In genomic region chr6:117840686-117841510, GRCm38 (mm10) we compare ENCODE assay signal across 8 mouse cellular contexts. TPM values are rescaled to one million over a fixed set of nuclear protein-coding genes. Genes with fewer than 3 reads are reported as not detected.
A peak's percentile ranks its signal among the peaks of the same experiment; 100 is the strongest.
DNase-seq lines count a peak whose midpoint lies in the region; ATAC-seq and TF ChIP-seq lines count a peak whose summit lies in the region.

Gene Zfp637 (plus strand): TSS chr6:117841180.

- peak; percentile 76 to 81 for DNase-seq in gastrocnemius, adult 8-10 months (ENCODE audit: low spot score in 2 of 2)
- peak; percentile 49 for DNase-seq in hindlimb bud, embryonic 11.5 days (ENCODE audit: extremely low spot score, low read depth, low spot score)
- DNase-seq in left cerebral cortex, adult 8-10 months (ENCODE audit: low spot score in 2 of 2): peak; percentile 84 to 91
- peak; percentile 95 for DNase-seq in right cerebral cortex, postnatal 14 days
- peak; percentile 83 to 91 for DNase-seq in urinary bladder, postnatal 36 days (ENCODE audit: low spot score in 2 of 2)

- H3K36me3 ChIP-seq in megakaryocyte, embryonic 14.5 days (replicated peaks; ENCODE audit: low read length): peaks cover 31% of the 10 kb centered on the region

- peak within 1 kb of the TSS; percentile 97 for H3K4me3 ChIP-seq in cortical plate, adult 2 months (ENCODE audit: insufficient read depth, low read length)
- H3K4me3 ChIP-seq in megakaryocyte, embryonic 14.5 days (replicated peaks): peak within 1 kb of the TSS; percentile 99

- H3K27ac ChIP-seq in cortical plate, adult 2 months (ENCODE audit: insufficient read depth, low read length): peak within 1 kb of the TSS; percentile 96

- H3K27me3 ChIP-seq in megakaryocyte, embryonic 14.5 days (replicated peaks): peaks cover 6% of the 10 kb centered on the region

- peak; percentile 97 for ATAC-seq in activated CD4-positive, CD25-positive, alpha-beta regulatory T cell, adult 4 months

- peaks cover 2% of the 10 kb centered on the region; the same call in 1 of the 2 replicates for H3K4me1 ChIP-seq in cortical plate, adult 2 months (ENCODE audit: control insufficient read depth, insufficient read depth, low read length)
- peaks cover 15% of the 10 kb centered on the region; the same call in 1 of the 2 replicates for H3K4me1 ChIP-seq in megakaryocyte, embryonic 14.5 days

- peak; percentile 42; the same call in 1 of the 2 replicates for TF ChIP-seq POLR2A in cortical plate, adult 2 months (IDR thresholded peaks at IDR 0.05; ENCODE audit: extremely low read depth, insufficient read depth, low read length)

- TF ChIP-seq CTCF in cortical plate, adult 2 months (IDR thresholded peaks at IDR 0.05; ENCODE audit: extremely low read depth, insufficient read depth, low read length): peak; percentile 35; the same call in 1 of the 2 replicates

- H3K9me3 ChIP-seq in megakaryocyte, embryonic 14.5 days: no peaks in the 10 kb centered on the region

RNA-seq across cellular contexts. Expression of gene Zfp637, which starts in this region (rescaled TPM):
- polyA plus RNA-seq in activated CD4-positive, CD25-positive, alpha-beta regulatory T cell, adult 4 months (2017; shearing (Covaris generic)): 10 to 100 TPM; 24.5 to 27.8 TPM
- 66.7 and 74.5 TPM in 2 replicates for polyA plus RNA-seq in cortical plate, adult 2 months (2012; rRNA removed)
- total RNA-seq in gastrocnemius, adult 8-10 months (2022): 10 to 100 TPM; 42.8 to 52.2 (median 43.6) TPM
- total RNA-seq in left cerebral cortex, adult 8-10 months (2022): 10 to 100 TPM; 54.4 to 62.8 (median 57.6) TPM
- 3.1 and 9.3 TPM in 2 replicates for polyA plus RNA-seq in megakaryocyte, embryonic 14.5 days (2012; ENCODE audit: insufficient read depth, low replicate concordance)

Comparison
In these comparisons a context has a peak if more than half of its experiments do, and no peak if none do; other contexts are left out.
1. Peak in every context shown above with its lines: DNase-seq, ATAC-seq, H3K4me3 ChIP-seq and H3K27ac ChIP-seq.